Mouse (Mus musculus): ENCODE results near the gene Mgea5. TPM values are rescaled to one million over a fixed set of nuclear protein-coding genes. Genes with fewer than 3 reads are reported as not detected.
"Not testable (repeated sequence)": the region's sequence is repeated elsewhere in the genome, so short reads cannot be mapped to it uniquely, and the experiment has no call there.

Gene Mgea5
- 10 to 100 TPM; 82.8 to 89.2 TPM for total RNA-seq (2021)

- DNase-seq: peak; percentile 98
These were observed at the start of gene Mgea5 for GRCm38 (mm10) chr19:45783181-45783932. Mgea5 (minus strand) TSS chr19:45783837.

GRCm38 (mm10) chr19:45830679-45831078 is 47.0 kb upstream of the Mgea5 start:
- DNase-seq: no peak

DNA sequence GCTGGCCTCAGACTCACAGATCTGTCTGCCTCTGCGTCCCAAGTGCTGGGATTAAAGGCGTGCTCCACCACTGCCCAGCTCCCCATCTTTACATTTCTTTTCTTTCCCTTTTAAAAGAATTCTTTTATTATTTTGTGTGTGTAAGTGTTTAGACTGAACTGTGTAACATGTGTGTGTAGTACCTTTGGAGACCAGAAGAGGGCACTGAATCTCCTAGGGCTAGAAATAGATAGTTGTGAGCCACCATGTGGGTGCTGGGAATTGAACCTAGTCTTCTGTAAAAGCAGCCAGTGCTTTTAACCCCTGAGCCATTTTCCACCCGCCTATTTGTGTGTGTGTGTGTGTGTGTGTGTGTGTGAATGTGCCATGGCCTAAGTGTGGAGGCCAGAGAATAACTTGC is 44.1 kb upstream of the Mgea5 start:
- no peak for DNase-seq

GRCm38 (mm10) chr19:45827125-45827524 is 43.5 kb upstream of the Mgea5 start:
- no peak for DNase-seq

DNA sequence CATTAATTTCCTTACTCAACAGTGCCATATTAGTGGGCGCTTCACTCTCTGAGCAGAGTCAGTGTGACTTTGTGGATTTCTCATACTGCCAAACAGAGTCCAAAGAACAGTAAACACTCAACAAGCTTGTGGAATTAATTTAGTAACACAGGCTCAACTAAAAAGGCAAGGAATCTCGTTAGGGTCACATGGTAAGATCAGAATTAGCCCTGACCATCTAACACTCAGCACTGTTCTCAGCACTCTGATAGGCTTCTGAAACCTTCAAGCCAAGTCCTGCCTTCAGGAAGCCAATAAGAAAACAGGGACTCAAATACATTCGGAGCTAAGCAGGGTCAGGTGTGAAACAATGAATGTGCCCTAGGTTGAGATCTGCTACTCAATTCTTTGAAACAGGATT is 42.5 kb upstream of the Mgea5 start:
- no peak for DNase-seq

GRCm38 (mm10) chr19:45821832-45822231 is 38.2 kb upstream of the Mgea5 start:
- peak; percentile 25 for DNase-seq

GRCm38 (mm10) chr19:45817816-45818490 is 34.3 kb upstream of the Mgea5 start:
- DNase-seq: no peak

DNA sequence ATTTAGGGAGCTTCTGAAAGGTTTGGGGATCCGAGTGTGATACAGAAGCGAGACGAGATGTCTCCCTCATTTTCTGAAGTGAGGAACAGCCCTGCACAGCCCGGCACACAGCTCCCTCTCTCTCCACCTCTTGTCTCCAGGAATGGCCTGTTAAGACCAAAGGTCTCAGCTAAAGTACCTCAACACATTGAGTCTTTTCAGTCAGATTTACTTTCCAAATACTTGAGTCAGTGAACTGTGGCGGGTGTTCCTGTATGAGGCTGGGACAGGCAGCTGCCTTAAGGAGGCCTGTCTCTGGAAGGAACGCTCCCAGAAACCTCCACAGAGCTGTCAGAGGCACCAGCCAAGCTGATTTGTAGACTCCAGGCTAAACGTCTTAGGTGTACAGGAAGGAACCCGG is 33.1 kb upstream of the Mgea5 start:
- DNase-seq: no peak

DNA sequence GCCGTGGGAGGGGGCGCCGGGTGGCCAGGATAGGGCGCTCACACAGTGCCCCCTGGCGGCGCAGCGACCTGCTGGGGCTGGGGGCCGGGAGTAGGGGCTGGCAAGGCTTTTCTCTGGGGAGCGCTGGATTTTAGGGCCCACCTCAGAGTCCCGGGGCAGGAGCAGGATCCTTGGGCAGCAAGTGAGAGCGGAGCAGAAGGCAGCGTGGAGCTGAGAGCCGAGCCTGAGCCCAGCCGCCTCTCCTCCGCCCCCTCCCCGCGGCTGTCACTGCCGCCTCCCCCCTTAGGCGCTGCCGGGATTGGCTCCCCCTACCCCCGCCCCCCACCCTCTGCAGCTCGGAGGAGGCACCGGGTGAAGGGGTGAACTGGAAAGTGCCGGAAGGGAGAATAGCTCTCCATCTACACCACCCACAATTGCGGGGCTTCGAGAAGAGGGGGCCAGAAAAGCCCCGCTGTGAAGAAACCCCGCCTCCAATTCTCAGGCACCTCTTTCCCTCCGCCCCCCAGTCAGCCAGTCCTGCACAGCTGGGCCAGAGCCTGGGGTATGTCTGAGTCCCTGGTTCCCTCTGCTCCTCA is 32.3 kb upstream of the Mgea5 start, which contains the start of gene Kcnip2:
Gene Kcnip2, minus strand, starts transcription at position 231 of the 575 bp plus-strand sequence.
- DNase-seq: peak; percentile 63

GRCm38 (mm10) chr19:45815170-45815569 is 31.5 kb upstream of the Mgea5 start:
- no peak for DNase-seq

DNA sequence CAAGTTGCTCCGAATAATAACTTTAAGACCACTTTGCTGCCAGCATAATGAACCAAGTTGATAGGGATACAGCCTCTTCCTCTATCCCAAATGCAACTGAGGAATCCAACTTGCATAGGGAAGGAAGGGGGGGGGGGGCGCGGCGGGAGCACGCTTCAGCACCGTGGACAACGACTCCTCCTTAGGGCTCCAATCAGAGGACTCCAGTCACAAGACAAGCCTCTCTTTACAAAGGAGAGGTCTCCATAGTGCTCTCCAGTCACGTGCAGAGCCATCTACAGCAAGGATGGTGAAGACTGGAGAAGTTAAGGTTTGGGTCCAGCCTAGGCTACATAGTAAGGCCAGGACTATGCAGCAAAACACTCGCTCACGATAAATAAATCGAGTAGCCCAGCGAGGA is 30.2 kb upstream of the Mgea5 start:
- peak; percentile 39 for DNase-seq

- DNase-seq: peak; percentile 91
These were observed 29.6 kb upstream of the Mgea5 start for GRCm38 (mm10) chr19:45813263-45813662.

DNA sequence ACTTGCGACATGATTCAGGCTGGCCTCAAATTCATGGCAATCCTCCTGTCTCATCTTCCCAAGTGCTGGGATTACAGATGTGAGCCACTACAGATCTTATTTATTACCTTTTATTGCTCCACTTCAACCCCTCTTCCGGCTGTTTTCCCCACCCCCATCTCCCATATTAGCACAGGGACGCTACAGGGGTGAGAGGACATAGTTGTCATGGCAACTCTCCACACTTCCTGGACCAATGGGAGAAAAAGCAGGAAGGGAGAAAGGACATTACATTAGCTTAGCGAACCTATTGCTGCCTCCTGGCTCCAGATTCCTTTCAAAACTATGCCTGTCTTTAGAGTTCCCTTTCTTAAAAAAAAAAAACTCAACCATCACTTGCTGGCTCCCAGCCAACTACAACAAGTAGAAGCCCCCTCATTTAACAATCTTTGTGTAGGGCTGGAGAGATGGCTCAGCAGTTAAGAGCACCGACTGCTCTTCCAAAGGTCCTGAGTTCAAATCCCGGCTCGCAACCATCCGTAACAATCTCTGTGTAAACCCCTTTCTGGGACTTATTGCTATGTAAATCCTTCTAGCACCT is 29.1 kb upstream of the Mgea5 start:
- no peak for DNase-seq

- peak; percentile 52 for DNase-seq
These were observed 28.5 kb upstream of the Mgea5 start for GRCm38 (mm10) chr19:45812115-45812514.

- DNase-seq: no peak
These were observed 27.5 kb upstream of the Mgea5 start for GRCm38 (mm10) chr19:45811028-45811674.

DNA sequence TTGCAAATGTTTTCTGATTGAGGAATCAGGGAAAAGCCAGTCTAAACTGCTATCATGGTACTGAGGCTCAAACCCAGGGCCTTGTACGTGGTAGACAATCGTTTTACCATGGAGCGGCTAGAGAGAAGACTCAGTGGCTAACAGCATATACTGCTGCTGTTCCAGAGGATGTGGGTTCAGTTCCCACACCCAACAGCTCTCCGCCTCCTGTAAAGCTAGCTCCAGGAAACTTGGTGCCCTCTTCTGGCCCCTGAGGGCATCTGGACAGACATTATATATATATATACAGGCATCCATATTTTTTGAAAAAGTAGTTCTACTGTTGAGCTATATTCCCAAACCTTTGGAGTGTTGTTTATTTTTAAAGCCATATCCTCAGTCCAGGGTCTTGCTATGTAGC is 24.1 kb upstream of the Mgea5 start:
- no peak for DNase-seq

GRCm38 (mm10) chr19:45805817-45806216 is 22.2 kb upstream of the Mgea5 start:
- DNase-seq: not testable (repeated sequence)

DNA sequence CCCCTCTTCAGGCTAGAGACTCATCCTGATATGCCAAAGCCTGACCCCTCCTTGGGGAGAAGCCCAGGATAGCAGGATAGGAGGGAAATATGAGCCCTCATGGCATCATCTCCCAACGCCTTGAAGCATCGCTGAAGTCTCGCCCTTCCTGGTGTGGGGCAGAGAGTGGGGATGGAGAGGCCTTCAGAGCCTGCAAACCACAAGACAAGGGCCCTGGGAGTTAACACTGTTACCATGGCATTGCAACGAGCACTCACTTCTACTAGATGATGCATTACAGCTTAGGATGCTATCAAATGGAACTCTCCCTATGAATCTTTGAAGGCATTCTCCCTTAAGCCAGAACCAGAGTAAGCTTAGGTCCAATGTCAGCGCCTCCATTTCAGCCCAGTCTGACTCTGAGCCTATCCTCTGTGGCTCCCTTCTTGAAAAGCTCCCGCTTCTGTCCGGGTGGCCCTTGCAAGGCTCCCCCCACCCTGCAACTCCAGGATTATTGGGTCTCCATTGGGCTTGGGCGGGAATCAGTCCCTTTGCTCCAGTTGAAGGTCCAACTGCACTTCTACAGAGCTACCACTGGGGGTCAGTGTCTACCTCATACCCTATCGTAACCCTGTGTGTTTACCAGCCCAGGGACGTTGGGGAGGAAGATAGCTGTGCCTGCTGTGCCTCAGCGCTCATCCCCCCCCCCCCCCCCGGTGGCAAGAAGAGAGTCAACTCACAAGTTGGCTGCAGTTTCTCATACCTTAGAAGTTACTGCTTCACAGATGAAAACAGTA is 21.1 kb upstream of the Mgea5 start:
- peak; percentile 36 for DNase-seq

GRCm38 (mm10) chr19:45803408-45803807 is 19.8 kb upstream of the Mgea5 start:
- DNase-seq: no peak

DNA sequence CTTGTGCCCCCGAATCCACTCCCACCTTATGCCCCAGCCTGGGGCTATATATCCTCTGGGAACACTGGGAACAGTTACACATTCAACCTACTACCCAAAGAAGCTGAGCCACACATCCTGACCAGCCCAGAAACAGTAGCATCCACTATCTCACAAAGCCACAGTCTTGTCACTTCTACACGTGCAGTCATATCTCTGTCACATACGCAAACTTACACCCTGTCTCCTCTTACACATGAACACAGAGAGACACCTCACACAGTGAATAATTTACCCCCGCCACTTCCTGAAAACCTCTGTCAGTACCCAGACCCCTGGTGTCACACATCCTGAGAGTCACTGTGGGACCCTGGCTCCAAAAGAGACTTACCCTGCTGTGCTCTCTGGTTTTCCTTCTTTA is 19.1 kb upstream of the Mgea5 start:
- DNase-seq: no peak

- DNase-seq: no peak
These were observed 13.2 kb upstream of the Mgea5 start for GRCm38 (mm10) chr19:45796879-45797278.

DNA sequence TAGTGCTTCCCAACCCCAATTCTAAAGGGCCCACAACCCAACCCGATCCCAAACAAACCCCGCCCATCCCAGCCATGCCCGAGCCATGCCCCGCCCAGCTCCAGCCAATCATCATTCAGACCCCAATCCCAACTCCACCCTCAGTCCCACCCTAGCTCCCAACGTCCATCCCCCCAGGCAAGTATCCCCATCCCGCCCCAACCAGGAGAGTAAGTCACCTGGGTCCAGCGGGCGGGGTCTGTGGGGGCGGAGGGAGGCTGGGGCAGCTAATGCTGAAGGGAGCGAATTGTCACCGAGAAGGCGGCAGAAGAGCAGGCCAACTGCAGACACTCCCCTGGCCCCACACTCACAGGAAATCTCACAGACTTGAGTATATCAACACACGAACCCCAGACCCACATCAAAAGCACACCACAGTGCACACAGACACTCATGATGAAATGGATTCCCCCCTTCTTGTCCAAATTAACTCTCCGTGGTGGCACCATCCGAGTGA is 12.5 kb upstream of the Mgea5 start:
- no peak for DNase-seq
